Mouse (Mus musculus): Measurements from ENCODE around the gene Trim11. TPM values are rescaled to one million over a fixed set of nuclear protein-coding genes. Genes with fewer than 3 reads are reported as not detected.

The Trim11 gene
- polyA plus RNA-seq, 1 experiment from 2014 or later: 8.9 TPM

DNA sequence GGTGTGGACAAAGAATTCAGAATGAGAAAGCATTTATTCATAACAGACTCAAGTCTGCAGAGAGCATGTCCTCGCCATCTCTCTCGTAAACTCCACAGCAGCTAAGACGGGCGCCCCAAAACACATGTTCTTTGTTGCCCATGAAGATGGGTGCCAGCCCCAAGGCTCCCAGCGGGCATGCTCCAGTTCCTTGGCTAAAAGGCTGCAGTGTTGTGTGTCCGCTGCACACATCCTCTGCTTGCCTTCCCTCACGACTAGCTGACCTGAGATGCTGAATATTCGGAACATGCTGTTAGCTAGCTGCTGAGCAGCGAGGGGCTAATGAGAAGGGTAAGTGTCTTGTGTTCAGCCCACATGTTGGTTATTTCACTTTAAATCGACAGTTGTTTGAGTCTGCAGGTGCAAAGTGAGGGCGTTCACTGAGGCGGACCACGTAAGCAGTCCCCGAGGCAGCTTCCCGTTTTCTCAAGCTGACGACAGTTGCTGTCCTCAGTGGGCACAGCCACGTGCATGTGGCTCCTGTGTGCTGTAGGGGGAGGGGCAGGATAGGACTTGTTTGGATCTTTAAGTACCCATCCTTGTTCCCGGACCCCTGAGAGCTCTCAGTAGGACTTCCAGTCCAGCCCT, 4.7 kb downstream of the Trim11 start:
- H3K27me3 ChIP-seq: no peaks in the 10 kb centered on the region
- no peak for ATAC-seq (ENCODE audit: low read depth)
- no peak for DNase-seq
- H3K27ac ChIP-seq: no peak overlapping the region; the same call in 1 of the 2 replicates
- H3K4me1 ChIP-seq (replicated peaks): peaks cover 55% of the 10 kb centered on the region
- H3K36me3 ChIP-seq: peaks cover 62% of the 10 kb centered on the region
- no peak overlapping the region for H3K4me2 ChIP-seq
- no peak overlapping the region for H3K4me3 ChIP-seq (replicated peaks)
- 77% methylated on average over 18 of the region's 18 CpGs for WGBS (ENCODE audit: insufficient replicate concordance)
- H3K9ac ChIP-seq: no peak overlapping the region
- no peaks in the 10 kb centered on the region for H3K9me3 ChIP-seq (replicated peaks)

DNA sequence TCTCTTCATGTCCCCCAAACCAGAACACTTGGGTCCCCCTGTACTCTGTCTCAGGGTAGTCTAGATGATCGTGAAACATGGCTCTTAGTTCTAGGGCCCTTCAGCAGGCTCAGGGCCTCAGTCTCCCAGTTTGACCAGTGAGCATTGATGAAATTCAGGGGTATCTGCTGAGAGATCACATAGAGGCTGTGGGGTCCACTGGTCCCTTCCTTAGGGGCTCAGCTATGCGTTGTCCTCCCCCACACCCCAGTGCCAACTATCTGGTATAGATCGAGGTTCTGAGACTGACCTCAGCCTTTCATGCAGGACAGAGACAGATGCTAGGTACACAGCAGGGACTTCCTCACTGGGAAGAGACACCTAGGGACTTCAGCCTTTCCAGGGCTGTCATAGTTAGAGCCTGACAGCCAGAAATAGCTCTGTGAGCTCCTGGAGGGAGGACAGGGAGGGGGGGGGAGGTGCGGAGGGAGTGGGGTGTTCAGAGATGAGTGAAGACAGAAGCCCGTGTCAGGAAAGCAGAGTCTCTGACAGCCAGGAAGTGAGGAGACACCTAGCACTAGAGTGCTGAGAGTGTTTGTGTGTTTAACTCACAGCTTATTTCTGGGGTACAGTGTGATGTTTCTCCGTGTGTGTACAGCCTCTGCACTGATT, 5.9 kb downstream of the Trim11 start:
- Histone ChIP-seq H3K27me3 (no peaks in the 10 kb centered on the region), H3K4me3 (replicated peaks) (no peak overlapping the region), H3K4me1 (replicated peaks) (peaks cover 51% of the 10 kb centered on the region), H3K9ac (no peak overlapping the region), H3K4me2 (no peak overlapping the region), H3K27ac (no peak overlapping the region), H3K36me3 (peaks cover 73% of the 10 kb centered on the region), H3K9me3 (replicated peaks) (no peaks in the 10 kb centered on the region)
- no peak for ATAC-seq (ENCODE audit: low read depth)
- WGBS (ENCODE audit: insufficient replicate concordance): 79% methylated on average over 6 of the region's 6 CpGs
- no peak for DNase-seq

GRCm38 (mm10) chr11:58984657-58985056, 6.8 kb downstream of the Trim11 start:
- Histone ChIP-seq H3K4me1 (replicated peaks) (peaks cover 43% of the 10 kb centered on the region), H3K36me3 (peaks cover 81% of the 10 kb centered on the region), H3K27me3 (no peaks in the 10 kb centered on the region), H3K27ac (no peak overlapping the region), H3K9ac (no peak overlapping the region), H3K4me2 (no peak overlapping the region), H3K4me3 (replicated peaks) (no peak overlapping the region), H3K9me3 (replicated peaks) (no peaks in the 10 kb centered on the region)
- no peak for ATAC-seq (ENCODE audit: low read depth)
- 84% methylated on average over 7 of the region's 7 CpGs for WGBS (ENCODE audit: insufficient replicate concordance)
- no peak for DNase-seq

- no peaks in the 10 kb centered on the region for H3K9me3 ChIP-seq (replicated peaks)
- no peak for ATAC-seq (ENCODE audit: low read depth)
- H3K36me3 ChIP-seq: peaks cover 88% of the 10 kb centered on the region
- no peak overlapping the region for H3K27ac ChIP-seq
- no peaks in the 10 kb centered on the region for H3K27me3 ChIP-seq
- H3K4me2 ChIP-seq: no peak overlapping the region
- H3K4me1 ChIP-seq (replicated peaks): peaks cover 41% of the 10 kb centered on the region
- no peak overlapping the region for H3K9ac ChIP-seq
- DNase-seq: no peak
- H3K4me3 ChIP-seq (replicated peaks): no peak overlapping the region
- 79% methylated on average over 3 of the region's 3 CpGs for WGBS (ENCODE audit: insufficient replicate concordance)
These were observed 7.5 kb downstream of the Trim11 start for GRCm38 (mm10) chr11:58985299-58985917.

- Histone ChIP-seq H3K4me2 (no peak overlapping the region), H3K27ac (no peak overlapping the region), H3K4me3 (replicated peaks) (no peak overlapping the region), H3K27me3 (peaks cover 3% of the 10 kb centered on the region), H3K36me3 (peaks cover 68% of the 10 kb centered on the region), H3K4me1 (replicated peaks) (peaks cover 51% of the 10 kb centered on the region), H3K9ac (no peak overlapping the region), H3K9me3 (replicated peaks) (no peaks in the 10 kb centered on the region)
- no peak for ATAC-seq (ENCODE audit: low read depth)
- WGBS (ENCODE audit: insufficient replicate concordance): 82% methylated on average over 4 of the region's 4 CpGs
- DNase-seq: no peak
These were observed 11.3 kb downstream of the Trim11 start for GRCm38 (mm10) chr11:58989166-58989565.

- Histone ChIP-seq H3K27ac (no peak overlapping the region), H3K27me3 (peaks cover 13% of the 10 kb centered on the region), H3K9ac (no peak overlapping the region), H3K36me3 (peaks cover 59% of the 10 kb centered on the region), H3K4me2 (no peak overlapping the region), H3K4me3 (replicated peaks) (no peak overlapping the region), H3K4me1 (replicated peaks) (peaks cover 60% of the 10 kb centered on the region), H3K9me3 (replicated peaks) (no peaks in the 10 kb centered on the region)
- ATAC-seq (ENCODE audit: low read depth) (no peak), DNase-seq (no peak)
- WGBS (ENCODE audit: insufficient replicate concordance): 86% methylated on average over 17 of the region's 17 CpGs
These were observed 12.2 kb downstream of the Trim11 start for GRCm38 (mm10) chr11:58990141-58990540.

- Histone ChIP-seq H3K36me3 (peaks cover 52% of the 10 kb centered on the region), H3K4me1 (replicated peaks) (peaks cover 59% of the 10 kb centered on the region), H3K9me3 (replicated peaks) (no peaks in the 10 kb centered on the region), H3K27ac (no peak overlapping the region), H3K27me3 (peaks cover 19% of the 10 kb centered on the region), H3K4me3 (replicated peaks) (no peak overlapping the region), H3K9ac (no peak overlapping the region), H3K4me2 (no peak overlapping the region)
- ATAC-seq (ENCODE audit: low read depth) (no peak), DNase-seq (no peak)
- WGBS (ENCODE audit: insufficient replicate concordance): 59% methylated on average over 9 of the region's 9 CpGs
These were observed 12.9 kb downstream of the Trim11 start for GRCm38 (mm10) chr11:58990794-58991193.

DNA sequence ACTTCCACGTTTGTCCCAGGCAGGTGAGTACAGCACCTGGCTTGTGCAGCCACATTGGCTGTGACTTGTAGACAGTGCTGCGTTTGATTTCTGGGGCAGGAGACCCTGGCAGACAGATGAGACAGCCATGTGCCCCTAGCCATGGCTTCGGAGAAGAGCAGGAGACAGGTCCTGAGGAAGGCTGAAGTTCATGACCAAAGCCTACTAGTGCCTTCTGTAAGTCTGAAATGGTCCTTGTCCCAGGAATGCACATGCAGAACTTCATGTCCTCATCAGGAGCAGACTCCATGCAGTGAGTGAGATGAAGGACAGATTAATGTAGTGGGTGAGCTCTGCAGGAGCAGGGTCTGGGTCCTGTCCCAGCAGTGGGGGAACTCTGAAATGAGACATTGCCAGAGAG, 14.0 kb downstream of the Trim11 start:
- H3K9ac ChIP-seq: no peak overlapping the region
- ATAC-seq (ENCODE audit: low read depth) (no peak), DNase-seq (no peak)
- WGBS (ENCODE audit: insufficient replicate concordance): 56% methylated on average over 3 of the region's 3 CpGs
- no peaks in the 10 kb centered on the region for H3K9me3 ChIP-seq (replicated peaks)
- H3K27me3 ChIP-seq: peaks cover 25% of the 10 kb centered on the region
- H3K4me1 ChIP-seq (replicated peaks): peaks cover 56% of the 10 kb centered on the region
- no peak overlapping the region for H3K4me3 ChIP-seq (replicated peaks)
- no peak overlapping the region for H3K4me2 ChIP-seq
- no peak overlapping the region for H3K27ac ChIP-seq
- H3K36me3 ChIP-seq: peaks cover 41% of the 10 kb centered on the region

- DNase-seq (no peak), ATAC-seq (ENCODE audit: low read depth) (no peak)
- Histone ChIP-seq H3K9me3 (replicated peaks) (no peaks in the 10 kb centered on the region), H3K27me3 (peaks cover 25% of the 10 kb centered on the region), H3K27ac (no peak overlapping the region), H3K4me3 (replicated peaks) (no peak overlapping the region), H3K9ac (no peak overlapping the region), H3K4me2 (no peak overlapping the region), H3K4me1 (replicated peaks) (peaks cover 56% of the 10 kb centered on the region), H3K36me3 (peaks cover 28% of the 10 kb centered on the region)
- 35% methylated on average over 6 of the region's 6 CpGs for WGBS (ENCODE audit: insufficient replicate concordance)
These were observed 15.3 kb downstream of the Trim11 start for GRCm38 (mm10) chr11:58993091-58993670.

DNA sequence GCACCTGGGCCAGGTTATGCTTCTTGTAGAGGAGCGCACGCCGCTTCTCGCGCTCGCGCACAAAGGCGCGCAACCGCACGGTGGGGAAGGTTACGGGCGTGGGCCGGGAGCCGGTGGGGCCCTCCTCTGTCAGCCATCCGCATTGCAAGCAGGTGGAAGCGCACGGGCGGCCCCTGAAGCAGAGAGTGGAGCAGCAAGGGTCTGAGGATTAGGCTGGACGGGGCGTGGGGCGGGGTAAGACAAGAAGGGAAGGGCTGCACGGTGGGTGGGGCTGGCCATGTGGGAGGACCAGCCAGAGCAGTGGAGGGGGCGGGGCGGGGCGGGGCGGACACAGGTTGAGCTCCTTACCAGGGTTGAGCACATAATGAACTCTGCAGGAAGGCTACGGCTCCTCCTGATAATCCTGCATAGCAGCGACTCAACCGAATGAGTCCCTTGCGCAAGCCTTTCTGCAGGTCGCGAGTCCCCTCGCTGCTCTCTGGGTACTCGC, 16.5 kb downstream of the Trim11 start:
- H3K27ac ChIP-seq: no peak overlapping the region
- peaks cover 18% of the 10 kb centered on the region for H3K36me3 ChIP-seq
- peak overlapping the region; percentile 76 for H3K4me2 ChIP-seq
- peaks cover 59% of the 10 kb centered on the region for H3K4me1 ChIP-seq (replicated peaks)
- peak; percentile 63 for DNase-seq
- peaks cover 25% of the 10 kb centered on the region for H3K27me3 ChIP-seq
- no peaks in the 10 kb centered on the region for H3K9me3 ChIP-seq (replicated peaks)
- WGBS (ENCODE audit: insufficient replicate concordance): 3% methylated on average over 32 of the region's 35 CpGs
- H3K9ac ChIP-seq: peak overlapping the region; percentile 35; the same call in 1 of the 2 replicates
- peak overlapping the region; percentile 52 for H3K4me3 ChIP-seq (replicated peaks)
- peak; percentile 81 for ATAC-seq (ENCODE audit: low read depth)

GRCm38 (mm10) chr11:58995061-58995806, 17.3 kb downstream of the Trim11 start:
- Histone ChIP-seq H3K27ac (no peak overlapping the region), H3K27me3 (peaks cover 25% of the 10 kb centered on the region), H3K4me1 (replicated peaks) (peaks cover 55% of the 10 kb centered on the region), H3K36me3 (peaks cover 9% of the 10 kb centered on the region), H3K4me2 (peak overlapping the region; percentile 76), H3K9me3 (replicated peaks) (no peaks in the 10 kb centered on the region), H3K9ac (no peak overlapping the region), H3K4me3 (replicated peaks) (no peak overlapping the region; the same call in 1 of the 2 replicates)
- no peak for DNase-seq
- no peak for ATAC-seq (ENCODE audit: low read depth)
- WGBS (ENCODE audit: insufficient replicate concordance): 48% methylated on average over 9 of the region's 9 CpGs
